Mouse (Mus musculus) CH12.LX (cell line): ENCODE data around the gene Ly6g6c. TPM values are rescaled to one million over a fixed set of nuclear protein-coding genes. Genes with fewer than 3 reads are reported as not detected.

Experiments used
- DNase-seq: peaks from one replicate; pipeline ENCODE4 v3.0.0-alpha.2; 2013; ENCODE audit errors: extremely low read depth
- H3K27ac ChIP-seq: 2 replicates; pipeline ENCODE4 v1.5.1; 2012; ENCODE audit warnings: low read depth, mild to moderate bottlenecking, control low read depth, moderate library complexity; ENCODE audit not compliant: insufficient read depth
- H3K27me3 ChIP-seq: replicated peaks from 2 replicates; pipeline ENCODE3; 2012; ENCODE audit warnings: inconsistent platforms
- H3K36me3 ChIP-seq, 2 experiments: replicated peaks in 1 of 2; 2 replicates each; pipeline versions ENCODE3 to v1.6.1; 2012; ENCODE audit warnings: inconsistent platforms in 1 of 2, low read length in 1 of 2, mild to moderate bottlenecking in 1 of 2, mixed read lengths in 1 of 2, moderate library complexity in 1 of 2; ENCODE audit not compliant: control insufficient read depth in 1 of 2, insufficient read depth in 1 of 2
- H3K4me1 ChIP-seq, 2 experiments: 2 replicates each; pipeline ENCODE4 v1.6.1; 2012; ENCODE audit warnings: inconsistent platforms in 1 of 2, moderate library complexity in 1 of 2; ENCODE audit not compliant: insufficient read depth in 2 of 2, control insufficient read depth in 1 of 2
- H3K4me2 ChIP-seq: 2 replicates; pipeline ENCODE4 v1.6.1; 2012; ENCODE audit warnings: low read depth, mild to moderate bottlenecking, control low read depth; ENCODE audit not compliant: poor library complexity, insufficient read depth, severe bottlenecking
- H3K4me3 ChIP-seq, 3 experiments: fragments of 150-350 bp in 1 of 3; sonication (generic) in 1 of 3; replicated peaks in 1 of 3; 2 replicates each; pipeline versions ENCODE3 to v1.5.1; 2011 to 2012; ENCODE audit warnings: low read depth in 2 of 3, low read length in 2 of 3, mild to moderate bottlenecking in 2 of 3, moderate library complexity in 2 of 3, control low read depth in 1 of 3, improper control_type of control experiment in 1 of 3, inconsistent platforms in 1 of 3, mixed read lengths in 1 of 3; ENCODE audit not compliant: poor library complexity in 1 of 3
- H3K79me2 ChIP-seq: replicated peaks from 2 replicates; pipeline ENCODE4 v1.6.1; 2012; ENCODE audit warnings: mild to moderate bottlenecking, moderate library complexity; ENCODE audit not compliant: control insufficient read depth, poor library complexity, insufficient read depth, severe bottlenecking; ENCODE audit errors: extremely low read depth
- H3K9ac ChIP-seq: 2 replicates; pipeline ENCODE4 v1.6.1; 2012; ENCODE audit warnings: low read depth, mild to moderate bottlenecking, control low read depth, moderate library complexity; ENCODE audit not compliant: insufficient read depth
- H3K9me3 ChIP-seq: replicated peaks from 2 replicates; pipeline ENCODE3; 2012; ENCODE audit warnings: low read length, inconsistent platforms, mixed read lengths
- BHLHE40 ChIP-seq: IDR thresholded peaks from 2 replicates; pipeline ENCODE4 v1.6.1; 2011; ENCODE audit warnings: mild to moderate bottlenecking, low read depth, low read length, improper control_type of control experiment
- CHD1 ChIP-seq: IDR thresholded peaks from 2 replicates; pipeline ENCODE4 v1.6.1; 2012; ENCODE audit warnings: low read depth, low read length, improper control_type of control experiment, inconsistent platforms
- CHD2 ChIP-seq: IDR thresholded peaks from 2 replicates; pipeline ENCODE4 v1.6.1; 2011; ENCODE audit warnings: low read length, improper control_type of control experiment
- E2F4 ChIP-seq: IDR thresholded peaks from 2 replicates; pipeline ENCODE4 v1.6.1; 2011; ENCODE audit warnings: low read depth, low read length, improper control_type of control experiment; ENCODE audit not compliant: insufficient replicate concordance
- ELF1 ChIP-seq: IDR thresholded peaks from 2 replicates; pipeline ENCODE4 v1.6.1; 2014; ENCODE audit warnings: low read depth, mild to moderate bottlenecking, inconsistent platforms, low read length, improper control_type of control experiment
- EP300 ChIP-seq: IDR thresholded peaks from 2 replicates; pipeline ENCODE4 v1.6.1; 2011; ENCODE audit warnings: low read length, improper control_type of control experiment
- ETS1 ChIP-seq: conservative IDR thresholded peaks from 2 replicates; pipeline ENCODE4 v1.6.1; 2012; ENCODE audit warnings: low read depth, mild to moderate bottlenecking, inconsistent platforms, low read length, improper control_type of control experiment, moderate library complexity
- GABPA ChIP-seq: IDR thresholded peaks from 2 replicates; pipeline ENCODE4 v1.6.1; 2012; ENCODE audit warnings: low read depth, low read length, improper control_type of control experiment, inconsistent platforms; ENCODE audit not compliant: insufficient replicate concordance
- HCFC1 ChIP-seq: IDR thresholded peaks from 2 replicates; pipeline ENCODE4 v1.6.1; 2012; ENCODE audit warnings: low read depth, mild to moderate bottlenecking, inconsistent platforms, low read length, improper control_type of control experiment
- IRF4 ChIP-seq: IDR thresholded peaks from 2 replicates; pipeline ENCODE4 v1.6.1; 2014; ENCODE audit warnings: low read depth, mild to moderate bottlenecking, inconsistent platforms, low read length, improper control_type of control experiment
- JUN ChIP-seq: IDR thresholded peaks from 2 replicates; pipeline ENCODE4 v1.6.1; 2011; ENCODE audit warnings: low read depth, mild to moderate bottlenecking, low read length, improper control_type of control experiment, moderate library complexity; ENCODE audit not compliant: insufficient read depth
- JUND ChIP-seq: conservative IDR thresholded peaks from 2 replicates; pipeline ENCODE4 v1.6.1; 2011; ENCODE audit warnings: low read depth, low read length, improper control_type of control experiment
- KAT2A ChIP-seq: IDR thresholded peaks from 2 replicates; pipeline ENCODE4 v1.6.1; 2012; ENCODE audit warnings: low read length, improper control_type of control experiment, inconsistent platforms; ENCODE audit not compliant: insufficient replicate concordance
- MAFK ChIP-seq: IDR thresholded peaks from 2 replicates; pipeline ENCODE4 v1.6.1; 2011; ENCODE audit warnings: low read length, improper control_type of control experiment; ENCODE audit not compliant: insufficient replicate concordance
- MAX ChIP-seq: IDR thresholded peaks from 2 replicates; pipeline ENCODE4 v1.6.1; 2011; ENCODE audit warnings: low read length, improper control_type of control experiment
- MAZ ChIP-seq: IDR thresholded peaks from 2 replicates; pipeline ENCODE4 v1.6.1; 2012; ENCODE audit warnings: low read depth, mild to moderate bottlenecking, inconsistent platforms, low read length, improper control_type of control experiment, moderate library complexity
- MEF2A ChIP-seq: IDR thresholded peaks from 2 replicates; pipeline ENCODE4 v1.6.1; 2014; ENCODE audit warnings: low read depth, mild to moderate bottlenecking, inconsistent platforms, low read length, improper control_type of control experiment, borderline replicate concordance
- MXI1 ChIP-seq: IDR thresholded peaks from 2 replicates; pipeline ENCODE4 v1.6.1; 2011; ENCODE audit warnings: mild to moderate bottlenecking, low read depth, low read length, improper control_type of control experiment
- MYC ChIP-seq: IDR thresholded peaks from 2 replicates; pipeline ENCODE4 v1.6.1; 2011; ENCODE audit warnings: low read depth, mild to moderate bottlenecking, improper control_type of control experiment, low read length
- NELFE ChIP-seq: IDR thresholded peaks from 2 replicates; pipeline ENCODE4 v1.6.1; 2011; ENCODE audit warnings: low read depth, low read length, improper control_type of control experiment
- NRF1 ChIP-seq: IDR thresholded peaks from 2 replicates; pipeline ENCODE4 v1.6.1; 2014; ENCODE audit warnings: low read depth, mild to moderate bottlenecking, inconsistent platforms, low read length, improper control_type of control experiment, moderate library complexity
- PAX5 ChIP-seq: IDR thresholded peaks from 2 replicates; pipeline ENCODE4 v1.6.1; 2012; ENCODE audit warnings: low read length, inconsistent platforms, mixed read lengths
- POLR2A ChIP-seq: IDR thresholded peaks from 2 replicates; pipeline ENCODE4 v1.6.1; 2011; ENCODE audit warnings: low read depth, mild to moderate bottlenecking, improper control_type of control experiment, low read length
- POLR2AphosphoS2 ChIP-seq: IDR thresholded peaks from 2 replicates; pipeline ENCODE4 v1.6.1; 2011; ENCODE audit warnings: low read depth, low read length, improper control_type of control experiment
- RAD21 ChIP-seq: IDR thresholded peaks from 2 replicates; pipeline ENCODE4 v1.6.1; 2011; ENCODE audit warnings: low read depth, mild to moderate bottlenecking, low read length, improper control_type of control experiment, moderate library complexity
- RCOR1 ChIP-seq: conservative IDR thresholded peaks from 2 replicates; pipeline ENCODE4 v1.6.1; 2012; ENCODE audit warnings: low read depth, mild to moderate bottlenecking, inconsistent platforms, low read length, improper control_type of control experiment
- SIN3A ChIP-seq: IDR thresholded peaks from 2 replicates; pipeline ENCODE4 v1.6.1; 2012; ENCODE audit warnings: low read length, improper control_type of control experiment, inconsistent platforms
- SMC3 ChIP-seq: IDR thresholded peaks from 2 replicates; pipeline ENCODE4 v1.6.1; 2011; ENCODE audit warnings: low read depth, low read length, improper control_type of control experiment
- TBP ChIP-seq: conservative IDR thresholded peaks from 2 replicates; pipeline ENCODE4 v1.6.1; 2011; ENCODE audit warnings: low read depth, low read length, improper control_type of control experiment
- TCF12 ChIP-seq: IDR thresholded peaks from 2 replicates; pipeline ENCODE4 v1.6.1; 2014; ENCODE audit warnings: low read depth, mild to moderate bottlenecking, inconsistent platforms, low read length, improper control_type of control experiment
- UBTF ChIP-seq: IDR thresholded peaks from 2 replicates; pipeline ENCODE4 v1.6.1; 2012; ENCODE audit warnings: low read depth, mild to moderate bottlenecking, inconsistent platforms, low read length, improper control_type of control experiment, moderate library complexity
- USF1 ChIP-seq: IDR thresholded peaks from 2 replicates; pipeline ENCODE4 v1.6.1; 2014; ENCODE audit warnings: low read depth, mild to moderate bottlenecking, inconsistent platforms, low read length, improper control_type of control experiment
- USF2 ChIP-seq: conservative IDR thresholded peaks from 2 replicates; pipeline ENCODE4 v1.6.1; 2011; ENCODE audit warnings: low read depth, low read length, improper control_type of control experiment
- ZC3H11A ChIP-seq: IDR thresholded peaks from 2 replicates; pipeline ENCODE4 v1.6.1; 2012; ENCODE audit warnings: low read depth, mild to moderate bottlenecking, inconsistent platforms, low read length, improper control_type of control experiment
- ZKSCAN1 ChIP-seq: IDR thresholded peaks from 2 replicates; pipeline ENCODE4 v1.6.1; 2012; ENCODE audit warnings: low read depth, inconsistent platforms, low read length, improper control_type of control experiment, borderline replicate concordance
- ZMIZ1 ChIP-seq: IDR thresholded peaks from 2 replicates; pipeline ENCODE4 v1.6.1; 2012; ENCODE audit warnings: low read depth, mild to moderate bottlenecking, inconsistent platforms, low read length, improper control_type of control experiment
- ZNF384 ChIP-seq: IDR thresholded peaks from 2 replicates; pipeline ENCODE4 v1.6.1; 2012; ENCODE audit warnings: low read depth, low read length, improper control_type of control experiment, inconsistent platforms
- dilution Hi-C: fragments of 300-500 bp; cut with MboI; formaldehyde crosslinking; loops from 2 replicates; pipeline ENCODE4 v1.14.3; 2020; ENCODE audit warnings: low sequenced_read_pairs; ENCODE audit not compliant: extremely low pct_unique_long_range_greater_than_20kb, extremely low pct_ligation_motif_present
- in situ Hi-C: fragments of 300-500 bp; cut with MboI; formaldehyde crosslinking; loops from 3 replicates; pipeline ENCODE4 v1.14.3; 2019; ENCODE audit warnings: low sequenced_read_pairs, low pct_ligation_motif_present, low pct_unique_long_range_greater_than_20kb, mixed read lengths
- polyA plus RNA-seq: library from polyadenylated mRNA; unstranded; fragments of >175 nt; gene quantifications from 2 replicates; pipeline ENCODE4 v1.2.1, GENCODE M21; 2012; ENCODE audit warnings: low read depth; ENCODE audit not compliant: insufficient read length
- total RNA-seq, 2 experiments: library from RNA; depleted of rRNA; stranded (reverse); fragments of 300-350 nt in 1 of 2; fragments of >200 nt in 1 of 2; gene quantifications; 2 replicates each; pipeline ENCODE4 v1.2.3; 2012 to 2014

The Ly6g6c gene
- total and polyA plus RNA-seq, 3 experiments, result 0.30 TPM; not detected in 2

GRCm38 (mm10) chr17:35051156-35052086 is 13.8 kb upstream of the Ly6g6c start:
- dilution Hi-C loops (no loop called here), in situ Hi-C loops (no loop called here)
- H3K4me2 ChIP-seq, result peak overlapping the region; percentile 58
- no peaks in the 10 kb centered on the region for H3K27me3 ChIP-seq
- peaks cover 9 to 30% of the 10 kb centered on the region in 2 experiments for H3K4me1 ChIP-seq
- peaks cover 7% of the 10 kb centered on the region for H3K9me3 ChIP-seq
- H3K9ac ChIP-seq, result peak overlapping the region; percentile 96
- DNase-seq, result peak; percentile 99
- peak overlapping the region; percentile 79 to 94 (median 86) for H3K4me3 ChIP-seq
- H3K79me2 ChIP-seq, result peaks cover 27% of the 10 kb centered on the region
- peaks cover 34 to 40% of the 10 kb centered on the region in 2 experiments for H3K36me3 ChIP-seq
- peak overlapping the region; percentile 96 for H3K27ac ChIP-seq
- TF ChIP-seq USF2 (no peak), TCF12 (peak; percentile 96), ZC3H11A (no peak), JUND (peak; percentile 99), NELFE (peak; percentile 85), E2F4 (0 out of 2 replicates have a peak, but pooled peaks have one; percentile 45), RAD21 (no peak; the same call in 1 of the 2 replicates), UBTF (peak; percentile 69; the same call in 1 of the 2 replicates), ELF1 (peak; percentile 84), SMC3 (peak; percentile 48; the same call in 1 of the 2 replicates), MAZ (peak; percentile 98), CHD2 (peak; percentile 96), GABPA (no peak), KAT2A (peak; percentile 81; the same call in 1 of the 2 replicates), USF1 (no peak), ZKSCAN1 (no peak; the same call in 1 of the 2 replicates), POLR2A (peak; percentile 83), JUN (peak; percentile 100), MAX (peak; percentile 80), ETS1 (peak; percentile 95), BHLHE40 (peak; percentile 86), NRF1 (peak; percentile 41; the same call in 1 of the 2 replicates), TBP (peak; percentile 85), PAX5 (no peak), SIN3A (peak; percentile 98; the same call in 1 of the 2 replicates), ZNF384 (peak; percentile 59), POLR2AphosphoS2 (peak; percentile 87; the same call in 1 of the 2 replicates), MEF2A (peak; percentile 93), HCFC1 (peak; percentile 78), MYC (peak; percentile 77; the same call in 1 of the 2 replicates), ZMIZ1 (peak; percentile 89), CHD1 (peak; percentile 87; the same call in 1 of the 2 replicates), MAFK (peak; percentile 70), EP300 (peak; percentile 97), MXI1 (peak; percentile 82), IRF4 (peak; percentile 99), RCOR1 (peak; percentile 94)
